Mouse (Mus musculus): Measurements from ENCODE around the gene Ifitm10.
"Not testable (repeated sequence)": the region's sequence is repeated elsewhere in the genome, so short reads cannot be mapped to it uniquely, and the experiment has no call there.

Gene Ifitm10

DNA sequence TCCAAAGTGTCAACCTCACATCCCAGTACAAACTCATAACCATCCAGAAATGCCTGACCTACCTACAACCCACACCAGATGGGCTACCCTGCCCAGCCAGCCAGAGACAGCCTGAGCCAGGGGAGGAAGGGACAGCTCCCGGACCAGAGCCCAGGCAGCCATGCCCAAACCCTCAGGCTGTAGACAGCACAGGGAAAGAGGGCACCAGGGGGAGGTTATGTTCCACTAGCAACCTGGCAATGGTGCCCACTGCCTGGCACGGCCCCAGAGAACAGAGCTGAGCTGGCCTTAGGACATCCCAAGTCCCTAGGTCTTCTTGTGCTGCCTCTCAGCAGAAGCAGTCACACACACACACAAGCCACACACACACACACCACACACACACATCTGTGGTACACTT lies 4.7 kb downstream of the Ifitm10 start:
- DNase-seq (ENCODE audit: low spot score in 2 of 2) = no peak

GRCm38 (mm10) chr7:142363107-142363506 lies 10.4 kb downstream of the Ifitm10 start:
- no peak for DNase-seq (ENCODE audit: low spot score in 2 of 2)

DNA sequence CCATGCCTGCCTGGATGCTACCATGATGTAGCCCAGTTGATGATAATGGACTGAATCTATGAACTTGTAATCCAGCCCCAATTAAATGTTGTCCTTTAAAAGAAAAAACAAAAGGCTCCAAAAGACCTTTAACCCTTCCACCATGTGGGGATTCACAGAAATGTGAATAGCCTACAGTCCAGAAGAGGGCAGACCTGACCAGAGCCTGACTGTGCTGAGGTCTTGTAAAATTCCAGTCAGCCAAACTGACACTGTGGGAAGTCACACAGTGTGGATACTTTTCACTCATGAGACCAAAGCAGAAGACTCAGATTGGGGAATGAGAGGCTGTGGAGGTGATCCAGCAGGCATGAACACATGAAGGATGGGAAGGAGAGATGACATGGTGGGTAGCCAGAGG lies 12.8 kb downstream of the Ifitm10 start:
- no peak for DNase-seq (ENCODE audit: low spot score in 2 of 2)

DNA sequence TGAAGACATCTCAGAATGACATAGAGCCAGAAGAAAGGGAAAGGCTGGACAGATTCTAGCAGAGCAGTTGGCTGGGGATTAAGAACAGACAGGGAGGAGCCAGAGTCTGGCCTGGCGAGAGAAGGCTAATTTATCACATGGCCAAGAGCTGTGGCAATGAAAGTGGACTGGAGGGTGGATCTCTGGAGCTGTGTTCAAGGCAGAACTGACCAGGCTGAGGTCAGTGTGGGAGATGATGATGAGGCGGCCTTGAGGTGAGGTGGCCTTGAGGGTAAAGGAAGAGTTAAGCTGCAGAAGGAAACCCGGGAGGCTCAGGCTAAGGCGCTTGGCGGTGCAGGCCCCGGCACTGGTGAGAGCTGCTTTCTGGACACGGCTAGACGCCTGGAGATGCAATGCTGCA lies 14.4 kb downstream of the Ifitm10 start:
- no peak for DNase-seq (ENCODE audit: low spot score in 2 of 2)

DNA sequence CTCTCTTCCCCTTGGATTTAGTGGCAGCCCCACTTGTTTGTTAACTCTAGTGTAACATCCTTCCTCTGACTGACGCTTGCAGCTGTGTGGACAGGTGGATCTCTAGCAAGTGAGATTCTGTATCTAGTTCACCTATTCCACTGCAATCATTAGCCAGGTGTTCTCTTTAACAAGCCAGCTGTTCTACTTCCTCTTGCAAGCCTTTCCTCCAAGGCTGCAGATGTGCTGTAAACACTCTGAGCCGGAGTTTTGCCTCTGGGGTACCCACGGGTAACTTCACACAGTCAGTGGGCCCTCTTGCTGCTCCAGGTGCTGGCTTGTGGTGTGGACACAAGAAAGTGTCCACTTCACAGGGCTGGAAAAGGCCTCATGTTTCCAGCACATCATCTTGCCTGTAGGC lies 16.0 kb downstream of the Ifitm10 start:
- no peak for DNase-seq (ENCODE audit: low spot score in 2 of 2)

- no peak for DNase-seq (ENCODE audit: low spot score in 2 of 2)
Observed at GRCm38 (mm10) chr7:142354661-142355233, 18.8 kb downstream of the Ifitm10 start.

DNA sequence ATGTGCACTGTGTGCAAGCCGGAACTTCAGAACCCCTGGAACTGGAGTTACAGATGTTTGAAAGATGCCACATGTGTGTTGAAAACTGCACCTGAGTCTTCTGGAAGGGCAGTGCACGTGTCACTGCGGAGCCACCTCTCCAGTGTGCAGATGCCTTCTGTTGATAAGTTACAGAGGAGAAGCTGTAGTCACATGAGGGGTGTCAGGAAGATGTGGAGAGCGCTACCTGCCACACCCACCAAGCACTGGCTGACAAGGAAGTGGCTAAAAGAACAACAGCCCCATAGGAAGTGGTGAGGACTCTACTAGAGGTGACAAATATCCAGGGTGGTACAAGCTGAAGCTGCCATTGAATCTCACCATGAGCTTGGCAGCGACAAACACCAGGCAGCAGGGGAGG lies 19.7 kb downstream of the Ifitm10 start:
- DNase-seq (ENCODE audit: low spot score in 2 of 2) = no peak

GRCm38 (mm10) chr7:142351569-142351968 lies 22.0 kb downstream of the Ifitm10 start:
- no peak for DNase-seq (ENCODE audit: low spot score in 2 of 2)

- DNase-seq (ENCODE audit: low spot score in 2 of 2) = no peak
Observed at GRCm38 (mm10) chr7:142349308-142349961, 24.1 kb downstream of the Ifitm10 start.

GRCm38 (mm10) chr7:142347542-142347941 lies 26.0 kb downstream of the Ifitm10 start:
- no peak for DNase-seq (ENCODE audit: low spot score in 2 of 2)

- DNase-seq (ENCODE audit: low spot score in 2 of 2) = no peak
Observed at GRCm38 (mm10) chr7:142342247-142342640, 31.3 kb downstream of the Ifitm10 start.

- peak; percentile 32 to 37 for DNase-seq (ENCODE audit: low spot score in 2 of 2)
Observed at GRCm38 (mm10) chr7:142341564-142342246, 31.8 kb downstream of the Ifitm10 start.

- no peak for DNase-seq (ENCODE audit: low spot score in 2 of 2)
Observed at GRCm38 (mm10) chr7:142340269-142340970, 33.1 kb downstream of the Ifitm10 start.

- DNase-seq (ENCODE audit: low spot score in 2 of 2) = no peak
Observed at GRCm38 (mm10) chr7:142335151-142335550, 38.4 kb downstream of the Ifitm10 start.

DNA sequence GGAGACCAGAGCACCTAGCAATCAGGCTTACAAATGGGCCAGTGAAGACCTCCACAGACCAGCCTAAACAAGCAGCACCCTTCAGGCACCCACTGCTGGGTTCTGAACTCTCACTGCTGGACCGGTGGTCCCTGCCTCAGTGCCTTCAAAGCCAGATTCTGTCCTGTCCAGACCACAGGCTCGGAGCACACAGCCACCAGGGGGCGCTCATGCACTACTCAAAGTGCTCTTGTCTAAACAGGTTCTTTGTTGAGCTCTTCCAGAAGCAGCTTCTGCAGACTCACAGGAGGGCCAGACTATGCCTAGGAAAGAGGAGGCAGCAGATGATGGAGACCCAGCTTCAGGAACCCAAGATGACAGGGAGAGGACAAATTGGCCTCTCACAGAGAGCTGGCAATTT lies 39.3 kb downstream of the Ifitm10 start:
- peak; percentile 73 to 90 for DNase-seq (ENCODE audit: low spot score in 2 of 2)

DNA sequence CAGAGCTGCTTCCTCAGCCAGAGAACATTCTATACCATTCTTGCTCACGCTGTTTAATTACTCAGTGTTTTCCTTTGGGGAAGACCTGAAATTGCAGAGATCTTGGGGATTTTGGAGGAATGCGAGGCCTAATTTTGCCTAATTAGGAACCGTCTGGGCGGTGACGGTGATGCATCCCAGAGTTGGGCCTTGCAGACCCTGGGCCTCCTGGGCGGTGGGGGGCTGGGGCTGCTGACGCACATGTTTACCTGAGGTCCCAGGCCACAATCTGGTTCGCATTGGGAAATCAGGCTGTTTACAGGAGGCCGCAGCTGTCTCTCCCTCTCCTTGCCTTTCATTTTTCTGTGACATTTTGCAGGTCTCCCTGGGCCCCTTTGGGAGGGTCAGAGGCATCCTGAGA lies 40.8 kb downstream of the Ifitm10 start:
- not testable (repeated sequence) for DNase-seq (ENCODE audit: low spot score in 2 of 2)

GRCm38 (mm10) chr7:142331281-142331680 lies 42.3 kb downstream of the Ifitm10 start:
- DNase-seq (ENCODE audit: low spot score in 2 of 2) = no peak

GRCm38 (mm10) chr7:142330271-142330724 lies 43.3 kb downstream of the Ifitm10 start:
- no peak for DNase-seq (ENCODE audit: low spot score in 2 of 2)

- no peak for DNase-seq (ENCODE audit: low spot score in 2 of 2)
Observed at GRCm38 (mm10) chr7:142328507-142328906, 45.0 kb downstream of the Ifitm10 start.

DNA sequence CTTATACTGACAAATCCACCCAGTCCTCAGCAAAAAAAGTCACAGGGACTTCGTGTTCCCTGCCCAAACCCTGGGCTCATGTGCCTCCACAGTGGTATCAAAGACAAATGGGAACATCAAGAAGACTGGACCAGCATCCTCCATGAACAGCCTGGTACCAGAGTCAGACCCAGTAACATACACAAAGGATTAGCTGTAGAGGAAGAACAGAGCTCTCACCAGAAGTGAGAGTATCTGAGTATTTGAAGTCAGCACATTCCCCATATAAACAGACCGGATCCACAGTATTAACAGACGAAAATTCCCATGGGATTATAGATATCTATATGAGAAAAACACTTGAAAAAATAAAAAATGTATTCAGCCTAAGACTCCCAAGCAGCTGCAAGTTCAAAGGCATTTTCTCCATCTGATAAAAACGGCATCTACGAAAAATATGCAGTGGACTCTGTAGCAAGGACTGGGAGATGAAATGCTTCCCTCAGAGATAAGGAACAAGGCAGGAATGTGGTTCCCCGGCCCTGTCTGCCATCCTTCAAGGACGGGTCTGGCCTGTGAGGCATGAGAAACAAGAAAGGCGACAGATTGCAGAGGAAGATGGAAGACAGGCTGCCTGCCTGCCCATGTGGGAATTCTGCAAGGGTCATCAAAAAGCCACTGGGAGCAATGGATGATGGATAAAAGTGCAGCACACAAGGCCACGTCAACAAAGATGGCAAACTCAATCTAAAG lies 46.7 kb downstream of the Ifitm10 start:
- DNase-seq (ENCODE audit: low spot score in 2 of 2) = no peak

DNA sequence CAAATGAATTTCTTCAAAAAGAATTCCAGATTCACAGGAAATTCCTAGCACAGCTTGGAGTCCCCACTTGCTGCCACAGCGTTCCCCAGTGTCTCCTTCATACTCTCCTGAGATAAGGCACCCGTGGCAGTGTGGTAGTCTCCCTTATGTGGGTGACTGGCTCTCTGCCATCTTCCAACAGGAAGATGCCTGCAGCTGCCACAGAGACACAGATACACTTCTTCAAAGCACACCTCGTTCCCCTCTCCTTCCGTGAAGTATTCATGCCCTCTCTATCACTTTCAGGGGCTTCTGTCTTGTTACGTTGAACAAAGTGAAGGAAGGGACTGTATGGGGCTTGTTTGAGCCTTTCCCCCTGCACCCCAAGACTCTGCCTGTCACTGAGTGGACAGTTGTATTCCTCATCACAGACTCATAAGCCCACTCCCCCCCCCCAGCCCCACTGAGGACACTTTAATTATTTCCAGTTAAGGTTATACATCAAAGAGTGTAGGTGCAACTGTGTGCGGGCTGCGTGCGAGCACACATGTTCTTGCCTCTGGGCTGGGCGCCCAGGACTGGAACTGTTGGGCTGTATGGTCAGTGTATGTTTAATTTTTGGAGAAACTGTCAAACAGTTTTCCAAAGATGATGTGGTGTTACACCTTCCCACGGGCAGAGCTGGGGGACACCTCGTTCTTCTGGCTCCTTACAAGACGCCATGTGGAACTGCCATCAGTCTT lies 50.0 kb downstream of the Ifitm10 start:
- no peak for DNase-seq (ENCODE audit: low spot score in 2 of 2)

Measured in urinary bladder, adult 18-20 months (tissue).